Mouse (Mus musculus) stomach, embryonic 16.5 days (tissue): ENCODE data around the gene Taf1b. TPM values are rescaled to one million over a fixed set of nuclear protein-coding genes. Genes with fewer than 3 reads are reported as not detected.
A peak's percentile ranks its signal among the peaks of the same experiment; 100 is the strongest.
"Not testable (repeated sequence)": the region's sequence is repeated elsewhere in the genome, so short reads cannot be mapped to it uniquely, and the experiment has no call there.

Experiments
- ATAC-seq: fragments of 200-750 bp; cut with Nextera tagmentation; 2 replicates; pipeline ENCODE4 v1.8.0; 2017; ENCODE audit warnings: moderate number of reproducible peaks, moderate TSS enrichment; ENCODE audit not compliant: insufficient read depth, low FRiP score
- H3K27ac ChIP-seq: fragments of 300-500 bp; sonication (generic); 2 replicates; pipeline ENCODE4 v1.5.1; 2014; ENCODE audit warnings: low read length
- H3K27me3 ChIP-seq: fragments of 300-500 bp; sonication (generic); 2 replicates; pipeline ENCODE4 v1.6.1; 2014; ENCODE audit warnings: low read length, control low read depth, mixed read lengths; ENCODE audit not compliant: control insufficient read depth, insufficient read depth
- H3K36me3 ChIP-seq: fragments of 300-500 bp; sonication (generic); 2 replicates; pipeline ENCODE4 v1.6.1; 2014; ENCODE audit warnings: low read length; ENCODE audit not compliant: control insufficient read depth, insufficient read depth
- H3K4me1 ChIP-seq: fragments of 300-500 bp; sonication (generic); 2 replicates; pipeline ENCODE4 v1.6.1; 2014; ENCODE audit warnings: low read length, control low read depth, mixed read lengths; ENCODE audit not compliant: control insufficient read depth, insufficient read depth
- H3K4me2 ChIP-seq: fragments of 300-500 bp; sonication (generic); 2 replicates; pipeline ENCODE4 v1.6.1; 2014; ENCODE audit warnings: low read depth, low read length, mixed read lengths
- H3K4me3 ChIP-seq: fragments of 300-500 bp; sonication (generic); replicated peaks from 2 replicates; pipeline ENCODE4 v1.5.1; 2014; ENCODE audit warnings: mild to moderate bottlenecking, low read length
- H3K9ac ChIP-seq: fragments of 300-500 bp; sonication (generic); 2 replicates; pipeline ENCODE4 v1.6.1; 2014; ENCODE audit warnings: low read length
- H3K9me3 ChIP-seq: fragments of 300-500 bp; sonication (generic); replicated peaks from 2 replicates; pipeline ENCODE4 v1.6.1; 2016; ENCODE audit warnings: low read length, control low read depth; ENCODE audit not compliant: control insufficient read depth
- WGBS: fragments of 180-500 bp; shearing (Covaris S2); extraction: QIAGEN DNeasy Blood & Tissue Kit; methylation state at CpG from one replicate; pipeline ENCODE4 v1.1.7; 2014; 5-methylcytosine and 5-hydroxymethylcytosine counted together
- polyA plus RNA-seq: library from polyadenylated mRNA; unstranded; fragments of >200 nt; fragmentation: Nextera tagmentation; extraction: Ambion mirVana; gene quantifications from 2 replicates; pipeline ENCODE4 v1.2.1, GENCODE M21; 2015

Gene Taf1b
- polyA plus RNA-seq, 1 experiment from 2014 or later = 20.6 TPM

DNA sequence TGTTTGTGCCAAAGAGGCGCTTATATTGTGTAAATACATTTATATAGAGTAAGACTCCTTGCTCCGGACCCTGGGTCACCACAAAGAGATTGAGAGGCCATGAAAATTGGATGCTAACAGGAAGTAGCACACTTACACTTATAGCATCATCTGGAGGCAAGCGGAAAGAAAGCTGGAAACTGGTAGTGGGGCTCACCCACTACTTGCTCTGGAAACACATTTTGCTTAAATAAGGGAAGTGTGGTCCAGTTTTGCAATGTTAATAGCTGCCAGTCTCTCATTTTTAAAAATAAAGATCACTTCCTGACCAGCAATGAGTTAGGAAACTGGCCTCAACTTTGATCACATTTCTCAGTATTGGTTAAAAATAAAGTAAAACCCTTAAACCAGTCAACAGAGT, 5.7 kb upstream of the Taf1b start:
- H3K27me3 ChIP-seq, ATAC-seq, H3K9me3 ChIP-seq, H3K36me3 ChIP-seq, H3K4me3 ChIP-seq, H3K27ac ChIP-seq, H3K4me1 ChIP-seq, H3K9ac ChIP-seq, H3K4me2 ChIP-seq: not testable (repeated sequence)
- WGBS = 76% methylated on average over 3 of the region's 3 CpGs

DNA sequence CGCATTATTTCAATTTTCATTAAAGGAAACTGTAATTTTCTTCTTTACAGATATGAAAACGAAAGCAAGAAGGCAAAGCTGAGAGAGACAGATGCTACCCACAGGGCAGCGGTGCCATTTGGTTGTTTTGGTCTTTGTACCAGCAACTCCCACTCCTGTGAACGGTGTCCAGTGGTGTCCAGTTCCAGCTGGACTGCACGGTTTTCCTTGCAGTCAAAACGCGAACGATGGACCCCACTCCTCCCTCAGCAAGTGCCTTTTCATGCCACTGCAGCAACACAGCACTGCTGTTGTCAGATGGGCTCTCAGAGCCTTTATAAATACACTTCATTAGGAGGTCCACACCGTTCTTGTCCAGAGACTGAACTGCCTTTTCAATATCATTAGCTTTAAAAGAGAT, 5.1 kb upstream of the Taf1b start:
- WGBS = 68% methylated on average over 9 of the region's 9 CpGs

DNA sequence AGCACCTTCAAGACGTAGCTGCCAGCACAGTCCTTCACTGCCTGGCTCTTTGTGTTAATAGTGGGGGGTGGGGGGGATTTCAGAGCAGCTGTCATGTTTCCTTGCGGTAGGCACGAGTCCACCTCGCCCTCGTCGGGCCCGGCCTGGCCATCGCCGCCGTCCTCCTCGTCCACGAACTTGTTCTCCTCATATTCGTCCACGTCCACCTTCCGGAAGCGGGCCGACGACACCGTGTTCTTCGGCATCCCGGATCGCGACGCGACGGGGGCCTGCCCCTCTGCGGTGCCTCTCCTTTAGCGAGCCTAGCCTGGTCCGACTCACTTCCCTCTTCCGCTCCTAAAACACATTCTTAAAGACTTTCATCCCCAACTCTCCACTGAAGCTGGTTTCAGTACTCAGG, 4.7 kb upstream of the Taf1b start:
- Histone ChIP-seq H3K4me3 (peak overlapping the region; percentile 19), H3K27me3 (no peaks in the 10 kb centered on the region), H3K36me3 (no peaks in the 10 kb centered on the region), H3K9me3 (no peaks in the 10 kb centered on the region), H3K27ac (no peak overlapping the region), H3K4me1 (no peaks in the 10 kb centered on the region), H3K9ac (no peak overlapping the region), H3K4me2 (peak overlapping the region; percentile 31)
- ATAC-seq = no peak
- 50% methylated on average over 30 of the region's 30 CpGs for WGBS

More for the DNA sequence above, 5.1 kb upstream of the Taf1b start:
- Histone ChIP-seq H3K4me2 (peak overlapping the region; percentile 31), H3K36me3 (no peaks in the 10 kb centered on the region), H3K4me3 (peak overlapping the region; percentile 19), H3K27me3 (no peaks in the 10 kb centered on the region), H3K9me3 (no peaks in the 10 kb centered on the region), H3K27ac (no peak overlapping the region), H3K9ac (no peak overlapping the region), H3K4me1 (no peaks in the 10 kb centered on the region)
- no peak for ATAC-seq

DNA sequence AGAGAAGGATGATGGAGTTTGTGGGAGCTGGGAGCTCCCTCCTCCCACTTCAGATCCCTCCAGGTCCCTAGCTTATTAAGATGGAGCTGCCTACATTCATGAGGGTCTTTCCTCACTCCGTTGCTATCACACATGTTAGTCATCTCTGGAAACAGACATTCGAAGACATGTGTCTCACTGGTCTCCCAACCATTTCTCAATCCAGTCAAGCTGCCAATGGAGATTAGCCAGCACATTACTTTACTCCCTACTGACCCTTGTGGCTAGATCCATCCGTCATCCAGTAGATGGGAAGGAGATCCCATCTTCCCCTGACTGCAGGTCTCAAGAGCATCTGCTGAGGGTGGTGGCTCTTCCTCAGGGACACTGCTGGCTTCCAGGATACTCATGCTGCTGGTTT, 3.4 kb upstream of the Taf1b start:
- H3K27ac ChIP-seq, H3K4me2 ChIP-seq, H3K27me3 ChIP-seq, H3K9ac ChIP-seq, H3K9me3 ChIP-seq, H3K4me1 ChIP-seq, H3K4me3 ChIP-seq, ATAC-seq, H3K36me3 ChIP-seq: not testable (repeated sequence)
- 74% methylated on average over 2 of the region's 3 CpGs for WGBS

DNA sequence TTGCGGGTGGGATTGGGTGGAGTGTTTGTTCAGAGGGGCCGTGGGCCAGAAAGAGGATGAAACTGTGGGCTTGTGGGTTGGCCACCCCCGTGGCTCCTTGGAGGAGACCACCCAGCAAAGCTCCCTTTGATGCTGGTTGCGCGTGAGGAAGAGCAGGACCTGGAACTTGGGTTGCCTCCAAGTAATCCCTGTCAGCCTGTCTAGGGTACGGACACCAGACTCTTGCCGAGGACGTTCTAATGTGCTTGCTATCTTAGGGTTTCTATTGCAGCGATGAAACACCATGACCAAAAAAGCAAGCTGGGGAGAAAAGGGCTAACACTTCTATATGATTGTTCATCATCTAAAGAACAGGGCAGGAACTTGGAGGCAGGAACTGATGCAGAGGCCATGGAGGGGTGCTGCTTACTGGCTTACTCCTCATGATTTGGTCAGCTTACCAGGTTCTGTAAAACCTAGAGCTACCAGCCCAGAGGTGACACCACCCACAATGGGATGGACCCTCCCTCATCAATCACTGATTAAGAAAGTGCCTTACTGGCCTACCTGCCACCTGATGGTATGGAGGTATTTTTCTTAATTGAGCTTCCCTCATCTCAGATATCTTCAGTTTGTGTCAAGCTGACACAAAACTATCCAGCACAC, 804 bp downstream of the Taf1b start:
- peak overlapping the region; percentile 62 for H3K4me3 ChIP-seq
- H3K27ac ChIP-seq = peak overlapping the region; percentile 22; the same call in 1 of the 2 replicates
- H3K4me1 ChIP-seq, H3K27me3 ChIP-seq, H3K9me3 ChIP-seq, H3K36me3 ChIP-seq: not testable (repeated sequence)
- H3K4me2 ChIP-seq = peak overlapping the region; percentile 60
- WGBS = 5% methylated on average over 9 of the region's 9 CpGs
- peak overlapping the region; percentile 72 for H3K9ac ChIP-seq
- peak; percentile 53 for ATAC-seq

DNA sequence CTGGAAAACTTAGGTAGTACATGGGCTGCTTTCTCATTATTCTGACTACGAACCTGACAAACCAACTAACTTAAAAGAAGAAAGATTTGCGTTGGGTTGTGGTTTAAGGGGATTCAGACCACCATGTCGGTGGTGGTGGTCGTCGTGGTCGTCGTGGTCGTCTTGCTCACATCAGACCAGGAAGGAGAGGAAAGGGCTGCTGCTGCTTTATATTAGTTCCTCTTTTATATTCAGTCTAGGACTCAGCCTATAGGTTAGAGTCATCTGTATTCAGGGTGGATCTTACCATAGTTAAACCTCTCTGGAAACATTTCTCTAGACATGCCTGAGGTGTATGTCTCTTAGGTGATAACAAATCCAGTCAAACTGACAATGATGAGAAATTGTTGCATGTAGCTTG, 19.0 kb downstream of the Taf1b start:
- no peak overlapping the region for H3K4me3 ChIP-seq
- no peaks in the 10 kb centered on the region for H3K4me1 ChIP-seq
- H3K27me3 ChIP-seq = no peaks in the 10 kb centered on the region
- H3K4me2 ChIP-seq = no peak overlapping the region
- H3K9ac ChIP-seq = no peak overlapping the region
- no peak for ATAC-seq
- no peak overlapping the region for H3K27ac ChIP-seq
- 74% methylated on average over 8 of the region's 8 CpGs for WGBS
- no peaks in the 10 kb centered on the region for H3K9me3 ChIP-seq
- peaks cover 12% of the 10 kb centered on the region; the same call in 1 of the 2 replicates for H3K36me3 ChIP-seq

DNA sequence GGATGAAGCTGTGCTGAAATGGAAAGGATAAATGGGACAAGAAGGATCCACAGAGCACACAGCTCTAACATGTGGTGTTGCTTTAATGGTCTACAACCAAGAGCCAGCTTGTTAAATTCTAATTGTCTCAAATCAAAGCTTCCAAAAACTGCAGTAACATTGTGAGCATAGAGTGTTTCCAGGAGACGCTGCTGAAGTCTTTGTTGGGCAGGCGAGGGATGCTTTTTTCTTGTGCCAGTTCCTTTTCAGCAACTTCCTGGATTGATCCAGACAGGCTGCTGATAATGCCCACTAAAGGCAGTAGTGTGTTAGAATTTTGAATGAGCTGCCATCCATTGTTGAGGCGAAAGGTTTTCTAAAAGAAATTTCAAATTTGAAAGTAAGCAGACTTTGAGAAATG, 22.9 kb downstream of the Taf1b start:
- ATAC-seq = no peak
- H3K9ac ChIP-seq = no peak overlapping the region
- no peaks in the 10 kb centered on the region for H3K4me1 ChIP-seq
- no peaks in the 10 kb centered on the region for H3K9me3 ChIP-seq
- H3K4me3 ChIP-seq = no peak overlapping the region
- WGBS = 85% methylated on average over 3 of the region's 3 CpGs
- no peak overlapping the region for H3K4me2 ChIP-seq
- no peak overlapping the region for H3K27ac ChIP-seq
- H3K27me3 ChIP-seq = no peaks in the 10 kb centered on the region
- peaks cover 4% of the 10 kb centered on the region; the same call in 1 of the 2 replicates for H3K36me3 ChIP-seq

DNA sequence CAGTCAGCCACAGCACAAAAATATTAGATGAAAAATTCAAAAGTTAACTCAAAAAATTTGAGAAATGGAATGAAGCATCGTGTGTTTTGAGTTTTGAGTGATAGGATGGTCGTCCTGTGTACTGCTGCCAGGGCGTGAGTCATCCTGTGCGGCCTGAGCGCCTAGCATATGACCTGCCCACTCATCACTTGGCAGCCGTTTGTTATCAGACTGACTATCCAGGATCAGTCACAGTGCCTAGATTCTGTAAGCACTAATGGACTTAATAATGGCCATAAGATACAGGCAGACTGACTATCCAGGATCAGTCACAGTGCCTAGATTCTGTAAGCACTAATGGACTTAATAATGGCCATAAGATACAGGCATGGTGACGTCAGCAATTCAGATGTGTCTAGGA, 26.9 kb downstream of the Taf1b start:
- 83% methylated on average over 7 of the region's 7 CpGs for WGBS
- H3K36me3 ChIP-seq = not testable (repeated sequence)

DNA sequence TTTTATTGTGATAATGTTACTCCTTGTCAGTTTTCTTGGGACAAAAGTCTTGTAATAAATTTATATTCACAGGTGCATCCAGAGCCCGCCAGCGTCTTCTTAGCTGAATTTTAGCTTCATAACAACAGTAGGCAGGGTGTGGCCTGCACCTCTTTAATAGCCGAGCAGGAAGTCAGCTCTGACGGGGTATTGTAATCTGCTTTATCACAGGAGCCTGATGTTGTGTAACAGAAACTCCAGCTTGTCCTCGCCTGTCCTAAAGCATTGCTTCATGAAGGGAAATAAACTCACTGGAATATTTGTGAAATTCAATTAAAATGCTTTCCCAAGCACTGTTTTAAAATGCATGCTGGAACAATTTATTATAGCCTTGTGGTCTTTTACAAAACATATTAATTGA, 38.2 kb downstream of the Taf1b start:
- Histone ChIP-seq H3K9ac (no peak overlapping the region), H3K9me3 (no peaks in the 10 kb centered on the region), H3K4me3 (no peak overlapping the region), H3K27me3 (no peaks in the 10 kb centered on the region), H3K4me2 (no peak overlapping the region), H3K4me1 (no peaks in the 10 kb centered on the region; the same call in 1 of the 2 replicates), H3K36me3 (0 out of 2 replicates have a peak, but pooled peaks cover 3% of the 10 kb centered on the region), H3K27ac (peak overlapping the region; percentile 62; the same call in 1 of the 2 replicates)
- no peak for ATAC-seq
- 57% methylated on average over 5 of the region's 5 CpGs for WGBS

More for the DNA sequence above, 26.9 kb downstream of the Taf1b start:
- not testable (repeated sequence) for ATAC-seq, H3K27me3 ChIP-seq, H3K27ac ChIP-seq, H3K9me3 ChIP-seq, H3K4me3 ChIP-seq, H3K4me2 ChIP-seq, H3K4me1 ChIP-seq, H3K9ac ChIP-seq
